Mouse (Mus musculus) hindbrain, embryonic 14.5 days (tissue): Measurements from ENCODE around the gene Ephx4. TPM values are rescaled to one million over a fixed set of nuclear protein-coding genes. Genes with fewer than 3 reads are reported as not detected.

ENCODE experiments used
- ATAC-seq: fragments of 200-750 bp; cut with Nextera tagmentation; 2 replicates; pipeline ENCODE4 v1.8.0; 2017; ENCODE audit warnings: moderate number of reproducible peaks, mild to moderate bottlenecking, moderate TSS enrichment, moderate library complexity; ENCODE audit not compliant: low FRiP score
- DNase-seq: peaks from one replicate; pipeline ENCODE4 v3.0.0-alpha.2; 2015; ENCODE audit warnings: low spot score
- H3K27ac ChIP-seq: fragments of 300-500 bp; sonication (generic); 2 replicates; pipeline ENCODE4 v1.5.1; 2014; ENCODE audit warnings: mild to moderate bottlenecking, moderate library complexity
- H3K27me3 ChIP-seq: fragments of 300-500 bp; sonication (generic); 2 replicates; pipeline ENCODE4 v1.6.1; 2014; ENCODE audit warnings: mild to moderate bottlenecking, low read length, mixed read lengths; ENCODE audit not compliant: control insufficient read depth, insufficient read depth
- H3K36me3 ChIP-seq: fragments of 300-500 bp; sonication (generic); replicated peaks from 2 replicates; pipeline ENCODE4 v1.6.1; 2014; ENCODE audit not compliant: control insufficient read depth, insufficient read depth
- H3K4me1 ChIP-seq: fragments of 300-500 bp; sonication (generic); replicated peaks from 2 replicates; pipeline ENCODE4 v1.6.1; 2014; ENCODE audit warnings: antibody characterized with exemption, low read length, mixed read lengths; ENCODE audit not compliant: control insufficient read depth, insufficient read depth
- H3K4me2 ChIP-seq: fragments of 300-500 bp; sonication (generic); replicated peaks from 2 replicates; pipeline ENCODE4 v1.6.1; 2014; ENCODE audit warnings: mild to moderate bottlenecking, moderate library complexity
- H3K4me3 ChIP-seq: fragments of 300-500 bp; sonication (generic); replicated peaks from 2 replicates; pipeline ENCODE4 v1.5.1; 2014; ENCODE audit warnings: mild to moderate bottlenecking, low read length
- H3K9ac ChIP-seq: fragments of 300-500 bp; sonication (generic); 2 replicates; pipeline ENCODE4 v1.6.1; 2014
- H3K9me3 ChIP-seq: fragments of 300-500 bp; sonication (generic); 2 replicates; pipeline ENCODE4 v1.6.1; 2016; ENCODE audit warnings: low read length; ENCODE audit not compliant: control insufficient read depth
- WGBS: fragments of 180-500 bp; shearing (Covaris S2); extraction: QIAGEN DNeasy Blood & Tissue Kit; methylation state at CpG from one replicate; pipeline ENCODE4 v1.1.7; 2014; 5-methylcytosine and 5-hydroxymethylcytosine counted together
- polyA plus RNA-seq: library from polyadenylated mRNA; unstranded; fragments of >200 nt; fragmentation: Nextera tagmentation; extraction: Ambion mirVana; gene quantifications from 2 replicates; pipeline ENCODE4 v1.2.1, GENCODE M21; 2014

Gene Ephx4
- polyA plus RNA-seq, 1 experiment from 2014 or later, result 2.9 TPM

DNA sequence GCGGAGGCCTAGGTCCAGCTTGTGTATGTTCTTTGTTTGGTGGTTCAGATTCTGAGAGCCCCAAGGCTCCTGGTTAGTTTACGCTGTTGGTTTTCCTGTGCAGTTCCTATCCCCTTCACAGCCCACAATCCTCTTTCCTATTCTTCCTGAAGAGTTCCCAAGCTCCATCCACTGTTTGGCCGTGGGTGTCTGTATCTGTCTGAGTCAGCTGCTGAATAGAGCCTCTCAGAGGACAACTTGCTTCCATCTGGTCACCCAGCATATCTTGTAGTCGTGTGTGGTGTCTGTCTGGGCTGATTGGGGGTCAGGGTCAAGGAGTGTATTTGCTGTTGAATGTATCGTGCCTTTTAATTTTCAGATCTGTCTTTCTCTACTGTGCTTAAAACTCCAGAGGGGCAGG lies 39.3 kb downstream of the Ephx4 start:
- H3K4me1 ChIP-seq, result peaks cover 11% of the 10 kb centered on the region; the same call in 1 of the 2 replicates
- no peaks in the 10 kb centered on the region for H3K27me3 ChIP-seq
- H3K9me3 ChIP-seq, result no peaks in the 10 kb centered on the region
- H3K4me3 ChIP-seq, result no peak overlapping the region
- no peak overlapping the region for H3K9ac ChIP-seq
- ATAC-seq, result no peak
- no peak overlapping the region for H3K4me2 ChIP-seq
- no peak overlapping the region for H3K27ac ChIP-seq
- 89% methylated on average over 5 of the region's 5 CpGs for WGBS
- DNase-seq, result no peak
- H3K36me3 ChIP-seq, result no peaks in the 10 kb centered on the region

DNA sequence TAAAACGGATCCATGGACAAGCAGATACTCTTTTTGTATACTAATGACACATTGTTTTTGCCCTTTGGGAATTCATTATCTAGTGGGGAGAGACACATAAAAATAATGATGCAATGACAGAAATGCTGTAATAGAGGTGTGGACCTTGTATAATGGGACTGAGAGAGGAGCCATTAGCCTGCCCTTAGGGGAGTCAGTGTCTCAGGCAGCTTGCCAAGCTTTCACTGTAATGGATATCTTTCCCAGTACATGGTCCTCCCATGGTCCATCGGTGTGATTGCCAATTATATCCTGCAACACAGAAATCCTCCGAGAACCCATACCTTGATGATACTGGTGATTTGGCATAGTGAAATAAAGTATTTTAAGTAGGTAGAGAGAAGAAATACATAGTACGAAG lies 41.7 kb downstream of the Ephx4 start:
- no peaks in the 10 kb centered on the region for H3K27me3 ChIP-seq
- no peak for ATAC-seq
- no peaks in the 10 kb centered on the region for H3K9me3 ChIP-seq
- no peak overlapping the region for H3K9ac ChIP-seq
- 71% methylated on average over 4 of the region's 4 CpGs for WGBS
- DNase-seq, result no peak
- H3K4me1 ChIP-seq, result no peaks in the 10 kb centered on the region
- H3K27ac ChIP-seq, result no peak overlapping the region
- no peaks in the 10 kb centered on the region for H3K36me3 ChIP-seq
- H3K4me3 ChIP-seq, result no peak overlapping the region
- H3K4me2 ChIP-seq, result no peak overlapping the region

DNA sequence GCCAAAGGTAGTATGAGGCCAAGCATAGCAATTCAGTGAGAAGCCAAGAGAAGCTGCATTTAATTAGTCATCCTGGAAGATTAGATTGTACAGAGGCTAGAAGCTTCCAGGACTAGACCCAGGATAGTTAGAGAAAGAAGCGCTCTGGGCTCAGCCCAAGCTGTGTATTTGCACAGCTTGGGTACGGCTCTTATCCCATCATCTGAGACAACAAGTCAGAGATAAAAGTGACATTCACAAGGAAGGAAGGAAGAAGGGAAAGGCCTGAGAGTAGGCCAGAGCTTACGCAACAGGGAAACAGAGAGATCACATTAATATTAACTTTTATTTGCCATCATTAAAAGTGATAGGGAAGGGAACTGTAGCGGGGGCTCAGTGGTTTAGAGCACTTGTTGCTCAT lies 45.4 kb downstream of the Ephx4 start:
- ATAC-seq (no peak), DNase-seq (no peak)
- H3K4me1 ChIP-seq, result no peaks in the 10 kb centered on the region
- H3K4me3 ChIP-seq, result no peak overlapping the region
- no peak overlapping the region for H3K27ac ChIP-seq
- H3K9me3 ChIP-seq, result no peaks in the 10 kb centered on the region
- no peak overlapping the region for H3K4me2 ChIP-seq
- WGBS, result 94% methylated on average over 4 of the region's 4 CpGs
- no peak overlapping the region for H3K9ac ChIP-seq
- no peaks in the 10 kb centered on the region for H3K27me3 ChIP-seq
- peaks cover 7% of the 10 kb centered on the region for H3K36me3 ChIP-seq

DNA sequence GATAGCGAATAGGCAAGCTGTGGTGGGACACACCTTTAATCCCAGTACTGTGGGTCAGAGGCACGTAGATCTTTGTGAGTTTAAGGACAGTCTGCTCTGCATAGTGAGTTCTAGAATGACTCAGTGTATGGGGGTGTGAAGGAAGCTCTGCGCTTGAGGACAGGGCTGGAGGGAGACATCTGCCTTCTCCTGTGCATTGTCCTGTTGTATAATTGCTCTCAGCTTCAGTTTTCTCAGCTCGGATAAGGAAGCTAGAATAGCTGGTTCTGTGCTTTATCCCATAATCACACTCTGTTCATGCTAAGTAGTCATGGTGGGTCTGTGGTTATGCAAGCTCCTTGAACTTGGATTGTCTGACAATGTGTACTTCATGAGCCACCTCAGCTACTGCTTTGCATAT lies 46.2 kb downstream of the Ephx4 start:
- WGBS, result 92% methylated on average over 4 of the region's 4 CpGs
- H3K4me1 ChIP-seq, result no peaks in the 10 kb centered on the region

DNA sequence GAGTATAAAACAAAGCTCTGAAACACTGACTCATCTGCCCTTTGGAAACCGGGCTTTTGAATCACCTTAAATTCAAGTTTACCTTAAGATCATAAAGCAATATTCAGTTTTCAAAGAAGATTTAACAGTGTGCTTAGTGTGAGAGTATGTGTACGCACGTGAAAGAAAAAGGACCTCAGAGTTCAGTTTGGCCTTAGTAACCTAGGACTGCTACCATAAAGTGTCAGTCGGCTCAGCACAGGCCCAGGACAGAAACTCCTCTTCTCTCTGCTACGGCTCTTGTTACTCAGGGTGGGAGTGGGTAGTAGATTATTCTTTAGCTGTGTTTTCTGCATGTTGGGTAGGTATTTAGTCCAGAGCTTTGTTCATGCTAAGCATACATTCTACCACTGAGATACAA lies 47.1 kb downstream of the Ephx4 start:
- Histone ChIP-seq H3K27me3 (no peaks in the 10 kb centered on the region), H3K9me3 (no peaks in the 10 kb centered on the region), H3K9ac (no peak overlapping the region), H3K4me3 (no peak overlapping the region), H3K27ac (no peak overlapping the region), H3K4me1 (no peaks in the 10 kb centered on the region), H3K4me2 (no peak overlapping the region), H3K36me3 (peaks cover 7% of the 10 kb centered on the region)
- no peak for ATAC-seq
- no peak for DNase-seq
- 92% methylated on average over 5 of the region's 5 CpGs for WGBS

More for the DNA sequence above, 46.2 kb downstream of the Ephx4 start:
- DNase-seq (no peak), ATAC-seq (no peak)
- Histone ChIP-seq H3K36me3 (peaks cover 7% of the 10 kb centered on the region), H3K27ac (no peak overlapping the region), H3K9ac (no peak overlapping the region), H3K27me3 (no peaks in the 10 kb centered on the region), H3K4me2 (no peak overlapping the region), H3K4me3 (no peak overlapping the region), H3K9me3 (no peaks in the 10 kb centered on the region)

DNA sequence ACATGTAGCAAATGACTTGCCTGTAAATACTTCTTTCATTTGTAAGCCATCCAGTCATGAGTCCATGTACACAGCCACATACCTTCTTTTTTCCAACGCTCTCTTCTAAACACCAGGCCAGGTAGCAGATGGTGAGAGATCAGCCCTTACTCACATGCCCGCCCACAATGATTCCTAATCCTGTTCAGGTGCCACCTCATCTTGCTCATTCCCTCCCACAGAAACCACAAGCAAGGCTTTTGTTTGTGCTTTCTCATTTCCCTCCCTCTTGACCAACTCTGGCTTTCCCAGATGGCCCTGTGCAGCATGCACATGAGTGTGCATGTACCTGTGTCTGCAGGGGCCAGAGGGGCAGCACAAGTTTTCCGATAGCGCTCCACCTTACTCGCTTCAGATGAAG lies 47.8 kb downstream of the Ephx4 start:
- peaks cover 7% of the 10 kb centered on the region for H3K36me3 ChIP-seq
- ATAC-seq, result no peak
- 97% methylated on average over 5 of the region's 5 CpGs for WGBS
- H3K4me2 ChIP-seq, result no peak overlapping the region
- no peak overlapping the region for H3K9ac ChIP-seq
- no peaks in the 10 kb centered on the region for H3K9me3 ChIP-seq
- no peaks in the 10 kb centered on the region for H3K27me3 ChIP-seq
- H3K4me3 ChIP-seq, result no peak overlapping the region
- DNase-seq, result no peak
- H3K27ac ChIP-seq, result no peak overlapping the region
- H3K4me1 ChIP-seq, result no peaks in the 10 kb centered on the region

DNA sequence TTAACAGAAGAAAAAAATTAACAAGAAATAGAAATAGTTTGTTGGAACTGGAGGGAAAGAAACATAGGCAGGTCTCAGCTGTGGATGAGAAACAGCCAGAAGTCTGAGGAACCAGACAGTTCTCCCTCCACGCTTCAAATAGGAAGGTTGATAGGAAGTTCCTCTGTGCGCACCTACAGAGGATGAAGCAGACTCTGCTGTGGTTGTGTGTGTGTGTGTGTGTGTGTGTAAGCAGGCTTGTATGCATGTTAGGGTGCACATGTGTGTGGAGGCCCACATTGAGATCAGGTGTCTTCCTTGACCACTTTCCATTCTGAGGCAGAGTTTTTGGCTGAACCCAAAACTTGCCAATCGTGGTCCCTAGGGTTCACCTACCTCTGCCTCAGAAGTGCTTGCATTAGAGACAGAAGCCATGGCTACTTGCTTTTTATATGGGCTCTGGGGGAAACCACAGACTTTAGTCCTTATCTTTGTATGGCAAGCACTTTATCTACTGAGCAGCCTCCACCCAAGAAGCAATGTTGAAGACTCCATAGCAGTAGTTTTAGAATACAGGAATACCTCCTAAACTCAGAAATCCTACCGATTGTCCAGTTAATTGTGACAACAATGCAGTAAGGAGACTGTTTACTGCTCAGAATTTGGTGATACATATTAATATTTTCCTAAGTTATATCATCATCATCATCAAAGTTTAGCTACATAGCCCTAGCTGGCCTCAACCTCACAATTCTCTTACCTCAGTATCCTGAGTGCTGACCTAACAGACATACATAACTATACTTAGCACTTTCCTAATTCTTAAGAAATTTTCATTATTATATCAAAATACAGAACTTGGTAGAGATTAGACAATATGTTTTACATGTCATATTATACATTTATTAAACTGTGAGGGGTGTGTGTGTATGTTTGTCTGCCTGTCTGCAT lies 59.9 kb downstream of the Ephx4 start:
- 90% methylated on average over 4 of the region's 4 CpGs for WGBS
- H3K9me3 ChIP-seq, result no peaks in the 10 kb centered on the region
- ATAC-seq (no peak), DNase-seq (no peak)
- no peak overlapping the region for H3K4me3 ChIP-seq
- no peaks in the 10 kb centered on the region for H3K27me3 ChIP-seq
- no peak overlapping the region for H3K9ac ChIP-seq
- no peaks in the 10 kb centered on the region for H3K4me1 ChIP-seq
- H3K36me3 ChIP-seq, result no peaks in the 10 kb centered on the region
- H3K27ac ChIP-seq, result no peak overlapping the region
- H3K4me2 ChIP-seq, result no peak overlapping the region

DNA sequence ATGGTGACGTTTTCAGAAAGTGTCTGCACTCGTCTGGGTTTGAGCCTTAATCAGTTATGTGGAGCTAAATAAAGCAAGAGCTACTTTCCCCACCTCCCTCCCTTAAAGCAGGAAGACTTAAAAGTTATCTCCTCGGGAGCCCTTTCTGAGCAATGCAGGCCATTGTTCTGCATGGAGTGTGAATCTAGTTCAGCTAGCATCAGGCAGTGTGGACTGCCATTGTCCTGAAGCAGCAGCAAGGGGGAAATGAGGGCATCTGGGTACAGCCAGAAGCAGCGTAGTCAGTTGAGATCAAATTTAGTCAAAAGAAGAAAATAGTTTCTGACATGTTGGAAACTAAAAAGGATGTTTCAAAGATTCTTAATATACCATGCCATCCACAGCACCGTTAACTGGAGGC lies 64.0 kb downstream of the Ephx4 start:
- 32% methylated on average over 5 of the region's 5 CpGs for WGBS
- ATAC-seq, result no peak

DNA sequence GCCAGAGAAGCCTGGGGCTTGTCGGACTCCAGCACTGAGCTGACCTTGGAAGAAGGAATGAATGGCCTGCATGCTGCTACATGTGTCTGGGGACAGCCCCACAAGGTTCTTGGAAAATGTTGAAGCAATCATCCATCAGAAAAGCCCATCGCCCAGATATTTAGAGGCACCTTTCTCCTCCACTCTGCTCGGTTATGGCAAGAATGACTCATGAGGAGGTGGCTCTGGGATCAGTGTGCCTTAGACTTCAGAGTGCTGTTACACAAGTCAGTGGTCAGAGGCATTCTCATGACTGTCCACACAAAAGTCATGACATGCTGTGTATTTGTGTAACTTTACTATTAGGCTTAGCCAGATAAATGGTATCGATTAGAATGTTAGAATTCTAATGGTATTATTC lies 64.6 kb downstream of the Ephx4 start:
- Histone ChIP-seq H3K9me3 (no peaks in the 10 kb centered on the region), H3K9ac (no peak overlapping the region), H3K4me2 (no peak overlapping the region), H3K4me1 (no peaks in the 10 kb centered on the region), H3K27ac (no peak overlapping the region), H3K36me3 (no peaks in the 10 kb centered on the region; the same call in 1 of the 2 replicates), H3K4me3 (no peak overlapping the region), H3K27me3 (no peaks in the 10 kb centered on the region)
- DNase-seq (no peak), ATAC-seq (no peak)
- WGBS, result 78% methylated on average over 4 of the region's 4 CpGs

More for the DNA sequence above, 64.0 kb downstream of the Ephx4 start:
- Histone ChIP-seq H3K9ac (no peak overlapping the region), H3K27me3 (no peaks in the 10 kb centered on the region), H3K9me3 (no peaks in the 10 kb centered on the region), H3K36me3 (no peaks in the 10 kb centered on the region), H3K27ac (no peak overlapping the region), H3K4me2 (no peak overlapping the region), H3K4me3 (no peak overlapping the region), H3K4me1 (no peaks in the 10 kb centered on the region)
- DNase-seq, result no peak
